Mouse (Mus musculus): Measurements from ENCODE around the gene Crim1. TPM values are rescaled to one million over a fixed set of nuclear protein-coding genes. Genes with fewer than 3 reads are reported as not detected.
A peak's percentile ranks its signal among the peaks of the same experiment; 100 is the strongest.

Crim1 gene
- polyA plus RNA-seq, 1 experiment from 2014 or later: 3.3 TPM

DNA sequence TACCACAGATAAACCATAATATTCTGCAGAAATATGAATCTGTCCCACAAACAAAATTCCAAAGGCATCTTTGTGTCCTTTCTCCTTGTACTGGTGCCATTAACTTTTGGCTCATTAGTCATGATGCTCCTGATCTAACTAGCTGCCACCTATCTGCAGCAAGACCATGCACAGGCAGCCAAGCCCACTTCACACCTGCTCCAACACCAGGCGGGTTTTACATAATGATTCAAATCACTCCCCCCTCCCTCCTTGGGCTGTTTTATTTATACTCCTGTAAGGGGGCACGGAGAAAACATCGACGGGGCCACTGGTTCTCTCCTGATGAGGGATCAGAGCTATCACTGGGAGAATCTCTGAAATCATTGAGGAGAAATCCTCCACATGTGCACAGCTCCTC, 1.2 kb upstream of the Crim1 start:
- Histone ChIP-seq H3K4me2 (peak overlapping the region; percentile 100), H3K36me3 (no peaks in the 10 kb centered on the region), H3K9me3 (replicated peaks) (no peaks in the 10 kb centered on the region), H3K27me3 (replicated peaks) (peaks cover 17% of the 10 kb centered on the region; the same call in 1 of the 2 replicates), H3K4me3 (peak overlapping the region; percentile 70; the same call in 1 of the 2 replicates), H3K4me1 (replicated peaks) (peaks cover 26% of the 10 kb centered on the region), H3K27ac (ENCODE audit: poor library complexity, severe bottlenecking) (no peak overlapping the region), H3K9ac (no peak overlapping the region)
- WGBS: 10% methylated on average over 4 of the region's 4 CpGs
- no peak for ATAC-seq (ENCODE audit: insufficient number of reproducible peaks, low FRiP score)

DNA sequence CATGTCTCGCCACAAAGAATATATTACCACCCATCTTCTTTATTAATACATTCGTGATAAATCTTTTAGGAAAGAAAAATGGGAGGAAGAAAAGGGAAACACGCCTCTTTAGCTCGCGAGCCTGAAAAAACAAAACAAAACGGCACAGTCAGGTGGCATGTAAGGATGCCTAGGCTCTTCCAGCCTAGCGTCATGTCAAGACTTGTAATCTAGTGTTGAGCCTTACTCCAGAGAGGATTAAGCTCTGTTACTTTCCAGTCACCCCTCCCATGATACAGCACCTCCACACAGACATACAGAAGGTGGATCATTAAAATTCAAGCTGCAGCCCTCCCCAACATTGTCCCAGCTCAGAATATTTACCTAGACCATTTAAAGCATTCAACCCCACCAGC, 820 bp upstream of the Crim1 start:
- Histone ChIP-seq H3K4me2 (peak overlapping the region; percentile 100), H3K36me3 (no peaks in the 10 kb centered on the region), H3K9me3 (replicated peaks) (no peaks in the 10 kb centered on the region), H3K4me1 (replicated peaks) (peaks cover 26% of the 10 kb centered on the region), H3K9ac (peak overlapping the region; percentile 90; the same call in 1 of the 2 replicates), H3K27ac (ENCODE audit: poor library complexity, severe bottlenecking) (no peak overlapping the region), H3K4me3 (peak overlapping the region; percentile 70), H3K27me3 (replicated peaks) (peaks cover 19% of the 10 kb centered on the region)
- no peak for ATAC-seq (ENCODE audit: insufficient number of reproducible peaks, low FRiP score)
- WGBS: 6% methylated on average over 7 of the region's 7 CpGs

DNA sequence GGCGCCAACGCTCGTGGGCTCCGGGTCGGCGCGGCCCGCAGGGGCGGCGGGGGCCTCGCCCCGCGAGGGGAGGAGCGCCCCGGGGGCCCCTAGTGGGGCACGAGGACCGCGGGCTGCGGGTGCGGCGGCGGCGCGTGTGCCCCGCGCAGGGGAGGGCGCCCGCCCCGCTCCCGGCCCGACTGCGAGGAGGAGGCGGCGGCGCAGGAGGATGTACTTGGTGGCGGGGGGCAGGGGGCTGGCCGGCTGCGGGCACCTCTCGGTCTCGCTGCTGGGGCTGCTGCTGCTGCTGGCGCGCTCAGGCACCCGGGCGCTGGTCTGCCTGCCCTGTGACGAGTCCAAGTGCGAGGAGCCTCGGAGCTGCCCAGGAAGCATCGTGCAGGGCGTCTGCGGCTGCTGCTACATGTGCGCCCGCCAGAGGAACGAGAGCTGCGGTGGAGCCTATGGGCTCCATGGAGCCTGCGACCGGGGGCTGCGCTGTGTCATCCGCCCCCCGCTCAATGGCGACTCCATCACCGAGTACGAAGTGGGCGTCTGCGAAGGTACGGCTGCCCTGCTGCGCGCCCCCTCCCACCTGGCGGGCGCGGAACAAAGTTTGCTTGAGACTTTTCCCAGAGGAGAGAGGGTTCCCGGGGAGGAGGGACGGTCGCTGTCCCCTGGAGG, 643 bp downstream of the Crim1 start:
- Histone ChIP-seq H3K4me3 (peak overlapping the region; percentile 70), H3K9me3 (replicated peaks) (no peaks in the 10 kb centered on the region), H3K27ac (ENCODE audit: poor library complexity, severe bottlenecking) (peak overlapping the region; percentile 87), H3K9ac (peak overlapping the region; percentile 90), H3K36me3 (no peaks in the 10 kb centered on the region), H3K4me1 (replicated peaks) (peaks cover 30% of the 10 kb centered on the region), H3K4me2 (peak overlapping the region; percentile 100), H3K27me3 (replicated peaks) (peaks cover 19% of the 10 kb centered on the region)
- 0% methylated on average over 47 of the region's 73 CpGs for WGBS
- ATAC-seq (ENCODE audit: insufficient number of reproducible peaks, low FRiP score): peak; percentile 64

DNA sequence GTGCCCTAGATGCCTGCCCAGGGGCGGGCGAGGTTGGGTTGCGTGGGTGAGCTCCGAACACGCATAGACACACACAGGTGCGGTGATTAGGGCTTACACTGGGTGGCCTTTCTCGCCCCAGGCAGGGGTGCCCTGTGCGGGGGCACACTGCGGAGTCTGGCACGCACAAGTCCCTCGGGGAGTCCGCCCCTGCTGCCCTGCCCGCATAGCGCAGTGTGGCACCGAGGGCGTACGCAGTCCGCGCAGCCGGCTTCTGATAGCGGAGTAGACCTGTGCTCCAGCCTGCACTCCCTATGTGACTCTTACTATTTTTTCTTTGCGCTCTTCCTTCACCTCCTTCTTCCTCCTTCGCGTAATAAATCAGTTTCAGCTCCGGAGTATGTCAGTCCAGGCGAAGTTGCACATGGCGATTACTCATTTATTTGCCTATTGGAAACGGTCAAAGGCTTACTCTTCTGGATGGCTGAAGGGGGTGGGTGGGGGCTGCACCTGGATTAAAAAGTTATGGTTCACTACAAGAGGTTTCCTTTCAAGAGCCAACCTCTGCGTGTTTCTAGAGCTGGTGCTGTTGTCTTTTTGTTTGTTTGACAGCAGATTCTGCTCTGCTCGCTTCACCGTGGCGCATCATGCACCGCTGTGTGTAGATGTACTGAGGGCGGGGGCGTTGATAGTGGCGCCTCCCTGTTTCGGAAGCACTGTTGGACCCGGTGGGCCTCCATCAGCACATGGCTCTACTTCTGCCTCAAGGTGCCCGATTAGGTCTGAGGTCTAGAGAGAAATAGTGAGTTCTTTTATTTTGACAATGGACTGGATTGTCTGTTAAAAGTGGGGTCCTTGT, 1.4 kb downstream of the Crim1 start:
- H3K36me3 ChIP-seq: no peaks in the 10 kb centered on the region
- under 1% methylated on average over 39 of the region's 39 CpGs for WGBS
- no peaks in the 10 kb centered on the region for H3K9me3 ChIP-seq (replicated peaks)
- no peak overlapping the region for H3K27ac ChIP-seq (ENCODE audit: poor library complexity, severe bottlenecking)
- H3K4me3 ChIP-seq: peak overlapping the region; percentile 70
- peaks cover 37% of the 10 kb centered on the region for H3K4me1 ChIP-seq (replicated peaks)
- peak overlapping the region; percentile 90 for H3K9ac ChIP-seq
- peak; percentile 62 for ATAC-seq (ENCODE audit: insufficient number of reproducible peaks, low FRiP score)
- peak overlapping the region; percentile 100 for H3K4me2 ChIP-seq
- H3K27me3 ChIP-seq (replicated peaks): peaks cover 19% of the 10 kb centered on the region

DNA sequence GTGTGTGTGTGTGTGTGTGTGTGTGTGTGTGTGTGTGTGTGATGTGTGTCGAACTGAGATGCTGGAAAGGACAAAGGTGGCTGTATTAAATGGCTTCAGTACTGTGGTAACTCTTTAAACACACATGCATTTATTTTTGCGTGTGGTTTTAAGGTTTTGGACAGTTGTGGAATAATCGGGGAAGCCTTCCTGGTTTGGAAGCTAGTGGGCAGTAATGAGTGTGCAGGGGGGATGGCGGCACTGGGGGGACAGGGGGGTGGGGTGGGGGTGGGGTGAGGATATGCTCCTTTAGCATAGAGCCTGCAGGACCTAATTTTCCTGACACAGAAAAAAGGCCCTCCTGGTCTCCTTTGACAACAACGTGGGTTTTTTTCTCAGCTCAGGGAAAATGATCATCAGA, 2.2 kb downstream of the Crim1 start:
- Histone ChIP-seq H3K4me3 (peak overlapping the region; percentile 70), H3K36me3 (no peaks in the 10 kb centered on the region), H3K4me1 (replicated peaks) (peaks cover 41% of the 10 kb centered on the region), H3K9me3 (replicated peaks) (no peaks in the 10 kb centered on the region), H3K27ac (ENCODE audit: poor library complexity, severe bottlenecking) (no peak overlapping the region), H3K27me3 (replicated peaks) (peaks cover 19% of the 10 kb centered on the region), H3K9ac (0 out of 2 replicates have a peak overlapping the region, but pooled peaks have one; percentile 90), H3K4me2 (peak overlapping the region; percentile 100)
- no peak for ATAC-seq (ENCODE audit: insufficient number of reproducible peaks, low FRiP score)
- 10% methylated on average over 5 of the region's 5 CpGs for WGBS

DNA sequence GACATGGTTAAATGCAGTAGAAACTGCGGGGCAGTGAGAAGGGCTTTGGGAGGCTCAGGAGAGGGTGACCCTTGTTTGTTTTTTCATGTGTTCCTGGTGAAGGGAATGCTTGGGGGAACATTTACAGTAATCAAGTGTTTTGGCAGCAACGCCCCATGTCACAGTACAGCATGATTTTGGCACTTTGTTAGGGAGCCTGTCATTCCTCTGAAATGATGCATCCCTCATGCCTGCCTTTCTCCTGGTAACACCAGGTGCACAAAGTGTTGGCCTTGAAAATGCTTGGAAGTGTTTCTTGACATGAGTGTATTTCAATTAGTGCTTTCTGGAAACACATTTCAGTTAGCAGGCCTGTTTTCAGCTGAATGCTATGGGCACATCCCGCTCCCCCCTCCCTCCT, 2.7 kb downstream of the Crim1 start:
- no peak for ATAC-seq (ENCODE audit: insufficient number of reproducible peaks, low FRiP score)
- H3K27ac ChIP-seq (ENCODE audit: poor library complexity, severe bottlenecking): no peak overlapping the region
- H3K4me3 ChIP-seq: peak overlapping the region; percentile 70; the same call in 1 of the 2 replicates
- peak overlapping the region; percentile 100 for H3K4me2 ChIP-seq
- H3K4me1 ChIP-seq (replicated peaks): peaks cover 41% of the 10 kb centered on the region
- H3K27me3 ChIP-seq (replicated peaks): peaks cover 16% of the 10 kb centered on the region
- no peak overlapping the region for H3K9ac ChIP-seq
- no peaks in the 10 kb centered on the region for H3K9me3 ChIP-seq (replicated peaks)
- no peaks in the 10 kb centered on the region for H3K36me3 ChIP-seq
- 64% methylated on average over 3 of the region's 3 CpGs for WGBS

DNA sequence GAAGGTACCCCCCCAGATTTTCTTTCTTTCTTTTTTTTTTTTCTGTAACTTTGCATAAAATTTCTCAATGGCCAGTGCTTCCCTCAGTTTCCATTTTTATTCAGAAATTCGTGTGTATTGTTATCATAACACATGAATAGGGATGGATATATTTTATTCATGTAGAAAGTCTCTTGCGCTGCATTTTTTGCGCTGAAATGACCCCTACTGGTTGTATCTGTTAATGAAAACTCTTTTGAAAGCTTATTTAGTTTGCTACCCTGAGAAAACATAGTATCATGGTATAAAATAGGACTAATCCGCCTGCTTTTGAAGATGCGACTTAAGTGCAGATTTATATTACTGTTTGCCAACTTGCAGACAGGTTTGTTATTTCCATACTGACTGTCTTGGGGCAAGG, 3.4 kb downstream of the Crim1 start:
- Histone ChIP-seq H3K27ac (ENCODE audit: poor library complexity, severe bottlenecking) (no peak overlapping the region), H3K4me2 (no peak overlapping the region), H3K9me3 (replicated peaks) (no peaks in the 10 kb centered on the region), H3K27me3 (replicated peaks) (peaks cover 11% of the 10 kb centered on the region; the same call in 1 of the 2 replicates), H3K4me3 (no peak overlapping the region), H3K36me3 (no peaks in the 10 kb centered on the region), H3K4me1 (replicated peaks) (peaks cover 41% of the 10 kb centered on the region), H3K9ac (no peak overlapping the region)
- no peak for ATAC-seq (ENCODE audit: insufficient number of reproducible peaks, low FRiP score)
- WGBS: 57% methylated on average over 5 of the region's 5 CpGs

DNA sequence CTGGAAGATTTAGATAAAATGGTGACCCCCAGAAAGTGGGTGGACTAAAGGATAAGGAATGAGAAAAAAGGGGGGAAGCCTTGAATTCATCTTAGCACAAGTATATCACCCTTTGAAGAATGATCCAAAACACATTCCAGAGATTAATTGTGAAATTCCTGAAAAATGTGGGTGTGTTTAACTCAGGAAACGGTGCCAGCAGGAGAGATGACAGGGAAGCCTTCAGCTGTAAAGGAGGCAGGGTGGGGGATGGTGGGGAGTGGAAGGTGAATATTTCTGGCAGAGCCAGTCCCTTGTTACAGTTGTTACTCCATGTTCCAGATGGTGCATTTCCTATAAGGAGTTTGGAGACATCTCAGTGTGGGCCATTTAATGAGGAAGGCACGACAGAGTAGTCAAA, 6.4 kb downstream of the Crim1 start:
- H3K4me3 ChIP-seq: no peak overlapping the region
- H3K27me3 ChIP-seq (replicated peaks): peaks cover 6% of the 10 kb centered on the region; the same call in 1 of the 2 replicates
- no peak overlapping the region for H3K27ac ChIP-seq (ENCODE audit: poor library complexity, severe bottlenecking)
- H3K9me3 ChIP-seq (replicated peaks): no peaks in the 10 kb centered on the region
- no peak for ATAC-seq (ENCODE audit: insufficient number of reproducible peaks, low FRiP score)
- no peaks in the 10 kb centered on the region for H3K36me3 ChIP-seq
- H3K9ac ChIP-seq: no peak overlapping the region
- 43% methylated on average over 2 of the region's 2 CpGs for WGBS
- H3K4me2 ChIP-seq: no peak overlapping the region
- H3K4me1 ChIP-seq (replicated peaks): peaks cover 31% of the 10 kb centered on the region

DNA sequence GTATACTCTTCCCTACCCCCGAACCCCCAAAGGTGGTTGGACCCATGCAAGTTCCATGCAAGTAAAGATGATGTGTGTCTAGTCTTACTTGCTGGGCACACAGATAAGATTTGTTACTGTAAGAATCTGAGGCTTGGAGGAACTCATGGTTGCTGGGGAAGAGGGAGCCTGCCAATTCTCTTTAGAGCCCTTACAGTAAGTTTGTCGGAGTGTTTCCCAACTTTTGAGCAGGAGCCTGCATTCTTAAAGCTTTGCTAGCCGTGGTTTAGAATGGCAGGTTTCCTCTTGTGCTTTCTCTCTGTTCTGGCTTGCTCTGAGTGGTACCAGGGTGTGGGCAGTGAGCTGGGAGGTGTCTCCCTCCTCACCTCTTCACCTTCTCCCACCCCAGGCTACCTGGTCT, 7.2 kb downstream of the Crim1 start:
- ATAC-seq (ENCODE audit: insufficient number of reproducible peaks, low FRiP score): no peak
- Histone ChIP-seq H3K4me3 (no peak overlapping the region), H3K27ac (ENCODE audit: poor library complexity, severe bottlenecking) (no peak overlapping the region), H3K4me1 (replicated peaks) (peaks cover 23% of the 10 kb centered on the region), H3K9ac (no peak overlapping the region), H3K9me3 (replicated peaks) (no peaks in the 10 kb centered on the region), H3K27me3 (replicated peaks) (peaks cover 6% of the 10 kb centered on the region; the same call in 1 of the 2 replicates), H3K4me2 (no peak overlapping the region), H3K36me3 (no peaks in the 10 kb centered on the region)
- 62% methylated on average over 3 of the region's 3 CpGs for WGBS

DNA sequence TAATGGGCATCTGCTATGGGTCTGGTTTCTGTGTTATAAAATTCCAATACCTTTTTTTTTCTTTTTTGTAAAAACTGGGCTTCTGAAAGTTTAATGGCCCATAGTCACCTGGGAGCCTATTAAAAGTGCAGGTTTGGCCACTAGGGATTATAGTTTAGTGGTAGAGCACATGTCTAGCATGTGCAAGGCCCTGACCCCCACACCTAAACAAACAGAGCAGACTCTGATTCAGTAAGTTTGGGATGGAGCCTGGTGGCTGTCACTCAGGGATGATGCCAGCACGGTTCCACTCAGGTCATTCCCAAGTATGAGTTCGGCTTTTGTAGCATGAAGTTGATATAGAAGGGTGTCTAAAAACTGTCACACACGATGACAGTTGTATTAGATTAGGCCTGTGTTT, 8.8 kb downstream of the Crim1 start:
- H3K27ac ChIP-seq (ENCODE audit: poor library complexity, severe bottlenecking): no peak overlapping the region

DNA sequence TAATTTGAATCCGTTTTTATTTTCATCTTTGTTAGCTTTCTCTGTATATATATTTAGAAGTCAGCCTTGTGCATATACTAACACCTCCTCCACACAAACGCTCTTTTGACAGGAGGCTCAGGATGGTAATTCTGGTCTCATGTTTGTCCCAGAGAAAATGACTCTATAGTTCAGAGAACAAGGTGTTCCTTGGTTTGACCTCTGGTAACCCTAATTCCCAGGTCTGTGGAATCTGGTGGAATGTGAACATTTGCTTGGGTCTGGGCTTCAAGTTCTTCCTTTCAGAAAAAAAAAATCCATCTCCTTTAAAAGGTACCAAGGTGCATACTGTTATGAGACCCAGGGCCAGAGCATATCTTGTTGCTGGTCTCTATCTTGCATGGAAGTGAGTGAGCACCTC, 9.6 kb downstream of the Crim1 start:
- ATAC-seq (ENCODE audit: insufficient number of reproducible peaks, low FRiP score): no peak
- WGBS: 80% methylated on average over 2 of the region's 2 CpGs
- no peak overlapping the region for H3K4me3 ChIP-seq
- peaks cover 25% of the 10 kb centered on the region for H3K4me1 ChIP-seq (replicated peaks)
- H3K4me2 ChIP-seq: no peak overlapping the region
- no peaks in the 10 kb centered on the region for H3K36me3 ChIP-seq
- no peak overlapping the region for H3K9ac ChIP-seq
- H3K27ac ChIP-seq (ENCODE audit: poor library complexity, severe bottlenecking): no peak overlapping the region
- H3K9me3 ChIP-seq (replicated peaks): no peaks in the 10 kb centered on the region
- H3K27me3 ChIP-seq (replicated peaks): no peaks in the 10 kb centered on the region

More for the DNA sequence above, 8.8 kb downstream of the Crim1 start:
- Histone ChIP-seq H3K4me2 (no peak overlapping the region), H3K36me3 (no peaks in the 10 kb centered on the region), H3K9me3 (replicated peaks) (no peaks in the 10 kb centered on the region), H3K4me1 (replicated peaks) (peaks cover 20% of the 10 kb centered on the region), H3K27me3 (replicated peaks) (peaks cover 6% of the 10 kb centered on the region; the same call in 1 of the 2 replicates), H3K9ac (no peak overlapping the region), H3K4me3 (no peak overlapping the region)
- ATAC-seq (ENCODE audit: insufficient number of reproducible peaks, low FRiP score): no peak
- 79% methylated on average over 3 of the region's 3 CpGs for WGBS

All from heart, embryonic 12.5 days (tissue).